ENCODE assay signal across 9 mouse cellular contexts in the genomic region with DNA sequence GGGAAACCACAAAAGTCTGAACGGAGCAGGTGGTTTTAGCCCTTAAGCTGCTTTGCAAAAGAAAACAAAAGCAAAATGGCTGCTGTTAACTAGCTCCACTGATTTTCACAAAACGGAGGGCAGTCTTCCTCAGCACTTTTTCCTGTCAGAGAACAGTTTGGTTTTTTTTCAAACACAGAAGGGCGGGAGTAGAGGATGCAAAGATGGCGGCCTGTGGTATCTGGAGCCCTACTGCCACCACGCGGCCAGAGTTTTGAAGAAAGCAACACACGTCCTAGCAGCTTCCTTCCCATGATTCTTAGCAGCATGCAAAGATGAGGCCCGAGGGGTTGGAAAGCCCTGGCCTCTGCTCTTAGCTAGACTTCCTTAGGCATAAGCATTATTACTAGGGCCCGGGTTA.
DNase-seq lines count a peak whose midpoint lies in the region; ATAC-seq and TF ChIP-seq lines count a peak whose summit lies in the region.
"Had no signal": no experiment of that assay in that cellular context is flagged by ENCODE, and none has a peak within 500 bp of the region (broad histone marks: within the 10 kb centered on the region; RNA-seq: fewer than 3 reads in every experiment).

No protein-coding gene starts in this region.

- H3K4me1 ChIP-seq in heart, embryonic 15.5 days (replicated peaks): no peaks in the 10 kb centered on the region
- no peaks in the 10 kb centered on the region for H3K4me1 ChIP-seq in liver, adult 2 months (ENCODE audit: control insufficient read depth, insufficient read depth, low read length)
- H3K4me1 ChIP-seq: limb, embryonic 13.5 days had no signal

- no peak for TF ChIP-seq POLR2A in liver, adult 2 months (IDR thresholded peaks at IDR 0.05; ENCODE audit: extremely low read depth, insufficient read depth, low read length)

- TF ChIP-seq CTCF in liver, adult 2 months (IDR thresholded peaks at IDR 0.05; ENCODE audit: low read depth, low read length): peak; percentile 38; the same call in 1 of the 2 replicates

- DNase-seq in cerebellum, adult 9-10 months: peak; percentile 92
- DNase-seq in cerebellum, adult 9-11 months: no peak
- peak; percentile 72 for DNase-seq in urinary bladder, postnatal 25 days (ENCODE audit: low spot score)
- DNase-seq in urinary bladder, postnatal 14 days (ENCODE audit: low spot score): no peak
- DNase-seq in liver, adult 2 months (ENCODE audit: extremely low read depth, low read depth, low spot score): no peak
- peak; percentile 32 for DNase-seq in naive thymus-derived CD4-positive, alpha-beta T cell, adult 2 months (ENCODE audit: low read depth)

- H3K79me2 ChIP-seq in liver, adult 2 months (ENCODE audit: control insufficient read depth, insufficient read depth, low read length): no peaks in the 10 kb centered on the region

- no peak overlapping the region for H3K4me2 ChIP-seq in heart, embryonic 15.5 days
- H3K4me2 ChIP-seq: limb, embryonic 13.5 days had no signal

- WGBS in heart, embryonic 15.5 days: 57% methylated on average over 9 of the region's 9 CpGs
- WGBS in liver, adult 2 months: 86% methylated on average over 9 of the region's 9 CpGs

- no peak overlapping the region for H3K9ac ChIP-seq in heart, embryonic 15.5 days
- H3K9ac ChIP-seq in liver, adult 2 months (ENCODE audit: low read depth, low read length): no peak overlapping the region
- H3K9ac ChIP-seq: limb, embryonic 13.5 days had no signal

- no peaks in the 10 kb centered on the region for H3K9me3 ChIP-seq in heart, embryonic 15.5 days (replicated peaks)
- H3K9me3 ChIP-seq: limb, embryonic 13.5 days had no signal

- 0 out of 2 replicates have a peak, but pooled peaks have one; percentile 18 for ATAC-seq in heart, embryonic 15.5 days (replicated peaks; ENCODE audit: insufficient number of reproducible peaks, insufficient read depth, low FRiP score, low read depth)
- no peak for ATAC-seq in erythroid progenitor cell, adult 5-6 weeks (replicated peaks; ENCODE audit: low FRiP score, poor library complexity, severe bottlenecking)

- H3K4me3 ChIP-seq in heart, embryonic 15.5 days: no peak overlapping the region
- no peak overlapping the region for H3K4me3 ChIP-seq in liver, adult 2 months (ENCODE audit: insufficient read depth, low read depth, low read length)
- H3K4me3 ChIP-seq: limb, embryonic 13.5 days had no signal

- H3K27ac ChIP-seq in heart, embryonic 15.5 days: no peak overlapping the region
- H3K27ac ChIP-seq in liver, adult 2 months (replicated peaks; ENCODE audit: insufficient read depth, low read depth, low read length): no peak overlapping the region
- H3K27ac ChIP-seq: limb, embryonic 13.5 days had no signal

- H3K36me3 ChIP-seq in heart, embryonic 15.5 days: no peaks in the 10 kb centered on the region
- H3K36me3 ChIP-seq in liver, adult 2 months (ENCODE audit: control insufficient read depth, insufficient read depth, low read length): peaks cover 4% of the 10 kb centered on the region; the same call in 1 of the 2 replicates

- no peaks in the 10 kb centered on the region for H3K27me3 ChIP-seq in heart, embryonic 15.5 days
- no peaks in the 10 kb centered on the region for H3K27me3 ChIP-seq in liver, adult 2 months (ENCODE audit: control insufficient read depth, insufficient read depth, low read length)
- H3K27me3 ChIP-seq: limb, embryonic 13.5 days had no signal

Comparison
In these comparisons a context has a peak if more than half of its experiments do, and no peak if none do; other contexts are left out.
1. DNase-seq: peak in cerebellum, adult 9-10 months (single experiment), urinary bladder, postnatal 25 days (single experiment) and naive thymus-derived CD4-positive, alpha-beta T cell, adult 2 months (single experiment); none in cerebellum, adult 9-11 months (single experiment), urinary bladder, postnatal 14 days (single experiment) and liver, adult 2 months (single experiment).